Mouse (Mus musculus) embryonic facial prominence, embryonic 13.5 days (tissue): ENCODE results near the gene Fam177a. TPM values are rescaled to one million over a fixed set of nuclear protein-coding genes. Genes with fewer than 3 reads are reported as not detected.
"Not testable (repeated sequence)": the region's sequence is repeated elsewhere in the genome, so short reads cannot be mapped to it uniquely, and the experiment has no call there.

Source experiments
- ATAC-seq: fragments of 200-750 bp; cut with Nextera tagmentation; 2 replicates; pipeline ENCODE4 v1.8.0; 2017; ENCODE audit warnings: low read depth; ENCODE audit not compliant: insufficient number of reproducible peaks, insufficient read depth, low FRiP score, low TSS enrichment
- H3K27ac ChIP-seq: fragments of 300-500 bp; sonication (generic); 2 replicates; pipeline ENCODE4 v1.5.1; 2015; ENCODE audit warnings: moderate library complexity, mild to moderate bottlenecking, inconsistent platforms
- H3K27me3 ChIP-seq: fragments of 300-500 bp; sonication (generic); 2 replicates; pipeline ENCODE4 v1.6.1; 2015; ENCODE audit warnings: mild to moderate bottlenecking, inconsistent platforms
- H3K36me3 ChIP-seq: fragments of 300-500 bp; sonication (generic); 2 replicates; pipeline ENCODE4 v1.6.1; 2015; ENCODE audit warnings: mild to moderate bottlenecking, inconsistent platforms
- H3K4me1 ChIP-seq: fragments of 300-500 bp; sonication (generic); 2 replicates; pipeline ENCODE4 v1.6.1; 2015; ENCODE audit warnings: inconsistent platforms
- H3K4me2 ChIP-seq: fragments of 300-500 bp; sonication (generic); 2 replicates; pipeline ENCODE4 v1.6.1; 2015; ENCODE audit warnings: moderate library complexity, mild to moderate bottlenecking, inconsistent platforms
- H3K4me3 ChIP-seq: fragments of 300-500 bp; sonication (generic); 2 replicates; pipeline ENCODE4 v1.5.1; 2015; ENCODE audit warnings: mild to moderate bottlenecking, inconsistent platforms
- H3K9ac ChIP-seq: fragments of 300-500 bp; sonication (generic); 2 replicates; pipeline ENCODE4 v1.6.1; 2015; ENCODE audit warnings: mild to moderate bottlenecking, inconsistent platforms
- H3K9me3 ChIP-seq: fragments of 300-500 bp; sonication (generic); 2 replicates; pipeline ENCODE4 v1.6.1; 2016; ENCODE audit warnings: inconsistent platforms
- WGBS: fragments of 180-500 bp; shearing (Covaris S2); methylation state at CpG from one replicate; pipeline ENCODE4 v1.1.7; 2015; ENCODE audit warnings: mixed read lengths; 5-methylcytosine and 5-hydroxymethylcytosine counted together
- polyA plus RNA-seq: library from polyadenylated mRNA; unstranded; fragments of >200 nt; fragmentation: Nextera tagmentation; extraction: Ambion mirVana; gene quantifications from 2 replicates; pipeline ENCODE4 v1.2.1, GENCODE M21; 2015

Gene Fam177a
- polyA plus RNA-seq, result 24.7 and 27.8 TPM in 2 replicates

DNA sequence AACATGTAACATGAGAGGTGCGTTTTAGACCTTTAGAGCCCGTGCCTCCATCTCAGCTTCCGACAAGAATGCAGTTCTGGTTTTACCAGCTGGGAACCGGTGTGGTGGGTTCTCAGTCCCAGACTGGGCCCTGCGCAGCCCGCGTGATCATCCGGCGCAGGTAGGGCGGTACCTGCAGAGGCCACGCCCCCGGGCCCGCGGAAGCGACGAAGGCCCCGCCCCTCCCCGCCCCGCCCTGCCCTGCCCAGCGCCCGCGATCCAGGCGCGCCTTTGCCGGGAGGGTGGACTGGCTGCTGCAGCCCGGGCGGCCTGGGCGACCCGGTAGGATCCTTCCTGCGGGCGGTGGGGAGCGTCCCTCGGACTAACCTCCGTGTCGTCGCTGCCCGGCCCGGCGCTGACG is at the start of gene Fam177a:
Gene Fam177a, plus strand, starts transcription at position 228 of the 400 bp plus-strand sequence.
- not testable (repeated sequence) for H3K27me3 ChIP-seq, H3K27ac ChIP-seq, H3K4me2 ChIP-seq, H3K9ac ChIP-seq, H3K4me1 ChIP-seq, H3K36me3 ChIP-seq, H3K9me3 ChIP-seq, H3K4me3 ChIP-seq
- peak; percentile 93 for ATAC-seq
- WGBS, result no CpG with 5 or more reads among the region's 40 CpGs

DNA sequence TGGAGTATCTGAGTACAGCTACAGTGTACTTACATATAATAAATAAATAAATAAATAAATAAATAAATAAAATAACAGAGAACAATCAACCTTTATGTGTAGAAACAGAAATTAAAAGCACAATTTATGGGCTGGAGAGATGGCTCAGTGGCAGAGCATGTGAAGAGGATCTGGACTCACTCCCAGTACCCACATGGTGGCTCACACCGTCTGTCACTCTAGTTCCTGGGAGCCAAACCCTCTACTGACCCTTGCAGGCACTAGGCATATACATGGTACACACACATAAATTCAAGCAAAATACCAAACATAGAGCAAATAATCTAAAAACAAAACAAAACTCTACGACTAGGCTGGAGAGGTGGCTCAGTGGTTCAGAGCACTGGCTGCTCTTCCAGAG is 49.0 kb upstream of the Fam177a start:
- Histone ChIP-seq H3K9me3 (no peaks in the 10 kb centered on the region), H3K36me3 (no peaks in the 10 kb centered on the region), H3K27me3 (no peaks in the 10 kb centered on the region), H3K9ac (no peak overlapping the region), H3K27ac (no peak overlapping the region), H3K4me2 (no peak overlapping the region), H3K4me3 (no peak overlapping the region), H3K4me1 (0 out of 2 replicates have a peak, but pooled peaks cover 3% of the 10 kb centered on the region)
- no peak for ATAC-seq
- 97% methylated on average over 2 of the region's 2 CpGs for WGBS

- not testable (repeated sequence) for H3K36me3 ChIP-seq, H3K9me3 ChIP-seq, H3K27me3 ChIP-seq, H3K4me1 ChIP-seq, H3K27ac ChIP-seq, ATAC-seq, H3K9ac ChIP-seq
- Histone ChIP-seq H3K4me3 (peak overlapping the region; percentile 4; the same call in 1 of the 2 replicates), H3K4me2 (peak overlapping the region; percentile 63)
- WGBS, result 45% methylated on average over 2 of the region's 2 CpGs
Measured at GRCm38 (mm10) chr12:55078706-55079105, 45.6 kb upstream of the Fam177a start.

DNA sequence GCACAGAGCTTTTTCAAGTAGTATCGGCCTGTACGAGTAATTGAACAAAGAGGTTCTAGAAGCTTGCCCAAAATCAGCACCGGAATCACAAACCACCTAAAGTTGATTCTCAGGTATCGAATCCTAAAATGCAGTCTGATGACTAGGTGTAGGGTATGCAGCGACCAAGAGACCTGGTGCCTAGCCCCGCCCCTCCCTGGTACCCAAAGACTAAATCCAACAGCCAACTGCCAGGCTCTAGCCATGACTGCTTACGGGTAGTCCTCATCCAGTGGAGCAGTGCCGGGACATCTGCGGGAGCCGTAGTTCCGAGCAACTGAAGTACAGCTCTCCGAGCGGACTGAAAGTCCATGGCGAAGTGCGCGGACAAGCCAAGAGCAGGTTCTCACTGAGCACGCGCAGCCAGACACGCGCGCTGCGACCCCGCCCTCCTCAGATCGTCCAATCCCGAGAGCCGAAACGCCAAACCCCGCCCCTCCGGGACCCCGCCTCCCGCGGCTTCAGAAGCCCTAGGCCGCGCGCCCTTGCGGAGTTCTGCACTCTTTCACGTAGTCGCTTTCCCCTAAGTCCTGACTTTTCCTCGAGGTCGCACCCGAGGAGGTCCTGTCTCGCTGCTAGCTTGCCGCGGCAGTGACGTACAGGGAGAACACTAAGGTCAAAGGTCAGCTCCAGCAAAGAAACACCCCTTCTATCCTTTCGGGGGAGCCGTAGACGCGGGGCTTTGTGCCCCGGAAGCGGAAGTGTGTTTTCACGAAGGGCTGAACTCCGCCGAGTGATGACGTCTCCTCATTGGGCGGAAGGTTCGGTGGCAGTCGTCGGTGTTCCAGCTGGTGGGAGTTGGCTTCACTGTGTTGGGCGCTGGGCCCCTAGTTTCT is 44.3 kb upstream of the Fam177a start, which contains the start of the genes 2700097O09Rik and Srp54a:
Gene 2700097O09Rik, minus strand, starts transcription at position 385 of the 875 bp plus-strand sequence.
Gene Srp54a, plus strand, starts transcription at position 537 of the 875 bp plus-strand sequence.
- under 1% methylated on average over 60 of the region's 60 CpGs for WGBS
- peak; percentile 98 for ATAC-seq
- not testable (repeated sequence) for H3K36me3 ChIP-seq

GRCm38 (mm10) chr12:55080601-55080942 is 43.7 kb upstream of the Fam177a start:
- H3K4me1 ChIP-seq, H3K36me3 ChIP-seq, H3K27me3 ChIP-seq, H3K9me3 ChIP-seq: not testable (repeated sequence)
- Histone ChIP-seq H3K9ac (peak overlapping the region; percentile 81), H3K4me2 (peak overlapping the region; percentile 54), H3K4me3 (peak overlapping the region; percentile 68), H3K27ac (peak overlapping the region; percentile 90)
- WGBS, result under 1% methylated on average over 25 of the region's 25 CpGs
- peak; percentile 59 for ATAC-seq

More for the DNA sequence above, 44.3 kb upstream of the Fam177a start, which contains the start of the genes 2700097O09Rik and Srp54a:
- H3K4me1 ChIP-seq, H3K27me3 ChIP-seq, H3K9me3 ChIP-seq: not testable (repeated sequence)
- Histone ChIP-seq H3K4me2 (peak within 1 kb of the TSS; percentile 63), H3K27ac (peak within 1 kb of the TSS; percentile 90), H3K4me3 (peak within 1 kb of the TSS; percentile 68), H3K9ac (peak within 1 kb of the TSS; percentile 81)

DNA sequence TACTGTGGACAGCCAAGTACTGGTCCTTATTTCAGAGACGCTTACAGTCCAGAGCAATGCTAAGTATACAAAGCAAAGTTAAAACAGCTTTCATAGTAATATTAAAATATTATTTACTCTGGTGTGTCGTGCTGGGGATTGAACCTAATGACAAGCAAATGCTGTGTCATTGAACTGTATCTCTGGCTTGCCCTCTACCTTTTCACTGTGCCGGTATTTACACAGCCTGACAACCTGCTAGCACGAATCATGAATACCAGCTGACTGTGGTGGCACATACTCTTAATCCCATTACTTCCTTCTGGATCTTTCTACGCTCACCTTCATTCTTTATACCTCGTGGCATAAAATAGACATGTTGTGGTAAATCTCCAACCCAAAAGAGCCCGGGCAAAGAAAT is 32.1 kb upstream of the Fam177a start:
- WGBS, result 83% methylated on average over 2 of the region's 7 CpGs
- H3K4me1 ChIP-seq, result not testable (repeated sequence)

GRCm38 (mm10) chr12:55112616-55113015 is 11.7 kb upstream of the Fam177a start:
- H3K9me3 ChIP-seq, H3K9ac ChIP-seq, H3K36me3 ChIP-seq, H3K27ac ChIP-seq, H3K4me1 ChIP-seq, H3K27me3 ChIP-seq, ATAC-seq, H3K4me2 ChIP-seq, H3K4me3 ChIP-seq: not testable (repeated sequence)
- no CpG with 5 or more reads among the region's 7 CpGs for WGBS

More for the DNA sequence above, 32.1 kb upstream of the Fam177a start:
- not testable (repeated sequence) for H3K36me3 ChIP-seq, H3K9me3 ChIP-seq, H3K4me3 ChIP-seq, H3K4me2 ChIP-seq, H3K9ac ChIP-seq, H3K27me3 ChIP-seq, H3K27ac ChIP-seq, ATAC-seq

GRCm38 (mm10) chr12:55124731-55125130 is 462 bp downstream of the Fam177a start:
- H3K9ac ChIP-seq, H3K4me1 ChIP-seq, H3K36me3 ChIP-seq, ATAC-seq, H3K4me2 ChIP-seq, H3K9me3 ChIP-seq, H3K27me3 ChIP-seq, H3K27ac ChIP-seq, H3K4me3 ChIP-seq: not testable (repeated sequence)
- WGBS, result no CpG with 5 or more reads among the region's 18 CpGs

DNA sequence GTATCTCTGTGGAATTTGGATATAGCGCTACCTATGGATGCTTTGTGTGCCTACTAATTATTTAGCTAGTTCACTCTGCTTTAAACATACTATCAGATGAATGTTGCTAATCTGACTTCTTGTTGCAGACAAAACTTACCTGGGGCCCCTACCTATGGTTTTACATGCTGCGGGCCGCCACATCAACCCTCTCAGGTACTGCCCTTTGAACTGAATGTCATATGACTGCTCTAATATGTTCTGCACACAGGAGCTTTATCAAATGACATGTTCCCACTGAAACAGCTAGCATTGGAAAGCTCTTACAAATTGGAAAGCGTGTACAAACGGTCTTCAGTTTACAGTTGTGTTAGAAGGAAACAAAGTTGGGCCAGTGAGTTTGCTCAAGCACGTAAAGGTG is 11.3 kb downstream of the Fam177a start:
- not testable (repeated sequence) for H3K27me3 ChIP-seq, H3K9me3 ChIP-seq, H3K36me3 ChIP-seq, H3K27ac ChIP-seq, ATAC-seq, H3K4me2 ChIP-seq, H3K4me3 ChIP-seq, H3K9ac ChIP-seq, H3K4me1 ChIP-seq
- WGBS, result no CpG with 5 or more reads among the region's 6 CpGs

GRCm38 (mm10) chr12:55137859-55138258 is 13.6 kb downstream of the Fam177a start:
- H3K4me3 ChIP-seq, H3K4me1 ChIP-seq, H3K27ac ChIP-seq, H3K9me3 ChIP-seq, H3K9ac ChIP-seq, H3K4me2 ChIP-seq, H3K27me3 ChIP-seq, ATAC-seq, H3K36me3 ChIP-seq: not testable (repeated sequence)
- no CpG with 5 or more reads among the region's 6 CpGs for WGBS

- not testable (repeated sequence) for H3K4me1 ChIP-seq, H3K27me3 ChIP-seq, H3K9me3 ChIP-seq, H3K4me2 ChIP-seq, H3K36me3 ChIP-seq, H3K27ac ChIP-seq, H3K9ac ChIP-seq
- WGBS, result no CpG with 5 or more reads among the region's 57 CpGs
- peak; percentile 98 for ATAC-seq
- H3K4me3 ChIP-seq, result peak within 1 kb of the TSS; percentile 33
Measured at GRCm38 (mm10) chr12:55154559-55155448, 30.5 kb downstream of the Fam177a start, which contains the start of gene Srp54b. TSS of gene Srp54b (plus strand) at chr12:55155104.
